Mouse (Mus musculus) brain, embryonic 14.5 days (tissue): ENCODE results near the gene Dennd1a.

Experiments
- CTCF ChIP-seq: fragments of 200-500 bp; IDR thresholded peaks from 2 replicates; pipeline ENCODE4 v1.5.1; 2012; ENCODE audit warnings: inconsistent platforms, mild to moderate bottlenecking, moderate library complexity, borderline replicate concordance; ENCODE audit not compliant: insufficient read depth, insufficient read length; ENCODE audit errors: extremely low read depth
- POLR2A ChIP-seq: fragments of 200-500 bp; IDR thresholded peaks from 2 replicates; pipeline ENCODE4 v1.6.1; 2012; ENCODE audit warnings: mild to moderate bottlenecking, inconsistent platforms, borderline replicate concordance; ENCODE audit not compliant: poor library complexity, insufficient read depth, insufficient read length, severe bottlenecking; ENCODE audit errors: extremely low read depth

- TF ChIP-seq CTCF (no peak), POLR2A (no peak)
Observed at GRCm38 (mm10) chr2:38319086-38319485, 31.9 kb upstream of the Dennd1a start.
